Mouse (Mus musculus): ENCODE results near the gene Cenps. TPM values are rescaled to one million over a fixed set of nuclear protein-coding genes. Genes with fewer than 3 reads are reported as not detected.

Gene Cenps
- total and polyA plus RNA-seq, 2 experiments from 2014 or later = 3.7 to 21.2 TPM

GRCm38 (mm10) chr4:149147528-149147927 lies 10.1 kb upstream of the Cenps start:
- H3K4me2 ChIP-seq (ENCODE audit: low read depth, low read length, poor library complexity, severe bottlenecking) = no peak overlapping the region
- no peak overlapping the region for H3K27ac ChIP-seq (ENCODE audit: low read depth, low read length)
- DNase-seq (ENCODE audit: low spot score) (no peak), ATAC-seq (ENCODE audit: low FRiP score) (no peak)
- TF ChIP-seq CTCF (IDR thresholded peaks at IDR 0.05) = no peak
- H3K9me3 ChIP-seq (ENCODE audit: low read length) = no peaks in the 10 kb centered on the region
- peaks cover 31% of the 10 kb centered on the region for H3K36me3 ChIP-seq (ENCODE audit: insufficient read depth, low read length)
- no peaks in the 10 kb centered on the region for H3K27me3 ChIP-seq (ENCODE audit: insufficient read depth, low read length)
- no peaks in the 10 kb centered on the region for H3K4me1 ChIP-seq (ENCODE audit: insufficient read depth, low read length)
- H3K4me3 ChIP-seq (ENCODE audit: low read depth, low read length) = no peak overlapping the region
- 87% methylated on average over 7 of the region's 7 CpGs for WGBS
- H3K9ac ChIP-seq (replicated peaks; ENCODE audit: low read length, poor library complexity, severe bottlenecking) = no peak overlapping the region

- no peak overlapping the region for H3K9ac ChIP-seq (replicated peaks; ENCODE audit: low read length, poor library complexity, severe bottlenecking)
- ATAC-seq (ENCODE audit: low FRiP score) (no peak), DNase-seq (ENCODE audit: low spot score) (no peak)
- peaks cover 12% of the 10 kb centered on the region for H3K36me3 ChIP-seq (ENCODE audit: insufficient read depth, low read length)
- no peaks in the 10 kb centered on the region for H3K9me3 ChIP-seq (ENCODE audit: low read length)
- WGBS = 83% methylated on average over 4 of the region's 4 CpGs
- TF ChIP-seq CTCF (IDR thresholded peaks at IDR 0.05) = no peak
- H3K27ac ChIP-seq (ENCODE audit: low read depth, low read length) = no peak overlapping the region
- H3K4me1 ChIP-seq (ENCODE audit: insufficient read depth, low read length) = no peaks in the 10 kb centered on the region
- no peak overlapping the region for H3K4me2 ChIP-seq (ENCODE audit: low read depth, low read length, poor library complexity, severe bottlenecking)
- no peaks in the 10 kb centered on the region for H3K27me3 ChIP-seq (ENCODE audit: insufficient read depth, low read length)
- no peak overlapping the region for H3K4me3 ChIP-seq (ENCODE audit: low read depth, low read length)
These were observed 7.7 kb upstream of the Cenps start for GRCm38 (mm10) chr4:149145151-149145550.

DNA sequence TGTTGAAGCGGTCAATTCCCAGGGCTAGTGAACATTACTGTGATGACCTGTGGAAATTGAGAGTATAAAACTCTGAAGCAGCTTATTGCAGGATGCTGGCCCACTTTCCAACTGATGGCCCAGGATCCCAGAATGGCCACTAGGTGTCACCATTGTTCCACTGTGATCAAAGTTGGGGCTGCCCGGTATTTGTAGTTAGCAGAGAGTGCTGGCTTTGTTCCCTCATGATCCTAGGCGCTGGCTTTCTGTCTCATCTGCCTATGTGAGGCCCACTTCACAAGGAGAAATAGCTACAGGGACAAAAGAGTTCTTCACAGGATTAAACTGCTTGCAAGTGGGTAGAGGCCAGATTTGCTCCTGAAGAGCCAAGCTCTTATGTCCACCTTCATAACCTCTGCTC lies 7.0 kb upstream of the Cenps start:
- no peak overlapping the region for H3K4me2 ChIP-seq (ENCODE audit: low read depth, low read length, poor library complexity, severe bottlenecking)
- ATAC-seq (ENCODE audit: low FRiP score) (peak; percentile 81), DNase-seq (ENCODE audit: low spot score) (peak; percentile 93)
- no peaks in the 10 kb centered on the region for H3K4me1 ChIP-seq (ENCODE audit: insufficient read depth, low read length)
- H3K9me3 ChIP-seq (ENCODE audit: low read length) = no peaks in the 10 kb centered on the region
- H3K4me3 ChIP-seq (ENCODE audit: low read depth, low read length) = no peak overlapping the region
- no peaks in the 10 kb centered on the region for H3K27me3 ChIP-seq (ENCODE audit: insufficient read depth, low read length)
- 6% methylated on average over 3 of the region's 3 CpGs for WGBS
- peak; percentile 98 for TF ChIP-seq CTCF (IDR thresholded peaks at IDR 0.05)
- no peak overlapping the region for H3K9ac ChIP-seq (replicated peaks; ENCODE audit: low read length, poor library complexity, severe bottlenecking)
- H3K27ac ChIP-seq (ENCODE audit: low read depth, low read length) = 0 out of 2 replicates have a peak overlapping the region, but pooled peaks have one; percentile 39
- peaks cover 6% of the 10 kb centered on the region for H3K36me3 ChIP-seq (ENCODE audit: insufficient read depth, low read length)

GRCm38 (mm10) chr4:149143594-149143993 lies 6.2 kb upstream of the Cenps start:
- no peaks in the 10 kb centered on the region for H3K27me3 ChIP-seq (ENCODE audit: insufficient read depth, low read length)
- no peaks in the 10 kb centered on the region for H3K4me1 ChIP-seq (ENCODE audit: insufficient read depth, low read length)
- no peak overlapping the region for H3K4me3 ChIP-seq (ENCODE audit: low read depth, low read length)
- ATAC-seq (ENCODE audit: low FRiP score) (no peak), DNase-seq (ENCODE audit: low spot score) (no peak)
- H3K9ac ChIP-seq (replicated peaks; ENCODE audit: low read length, poor library complexity, severe bottlenecking) = no peak overlapping the region
- no peaks in the 10 kb centered on the region for H3K9me3 ChIP-seq (ENCODE audit: low read length)
- no peak for TF ChIP-seq CTCF (IDR thresholded peaks at IDR 0.05)
- 41% methylated on average over 4 of the region's 4 CpGs for WGBS
- H3K27ac ChIP-seq (ENCODE audit: low read depth, low read length) = no peak overlapping the region
- no peak overlapping the region for H3K4me2 ChIP-seq (ENCODE audit: low read depth, low read length, poor library complexity, severe bottlenecking)
- no peaks in the 10 kb centered on the region for H3K36me3 ChIP-seq (ENCODE audit: insufficient read depth, low read length)

DNA sequence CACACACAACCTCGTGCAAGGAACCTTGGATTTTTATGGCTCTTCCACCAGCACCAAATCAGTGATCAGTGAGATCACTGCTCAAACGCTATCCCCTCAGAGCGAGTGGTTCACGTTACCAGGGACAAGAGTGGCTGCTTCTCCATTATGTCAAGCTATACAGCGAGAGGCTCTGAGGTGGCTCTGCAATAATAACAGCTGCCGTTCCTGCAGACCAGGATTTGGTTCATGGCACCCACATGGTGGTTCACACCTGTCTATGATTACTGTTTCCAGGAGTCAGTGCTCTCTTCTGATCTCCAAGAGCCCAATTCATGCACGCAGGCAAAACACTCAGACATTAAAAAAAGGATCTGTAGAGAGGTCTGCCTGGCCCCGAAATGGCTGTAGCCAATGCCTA lies 1.1 kb upstream of the Cenps start:
- no peaks in the 10 kb centered on the region for H3K9me3 ChIP-seq (ENCODE audit: low read length)
- ATAC-seq (ENCODE audit: low FRiP score) = no peak

GRCm38 (mm10) chr4:149136116-149136850 lies 1.1 kb downstream of the Cenps start:
- TF ChIP-seq CTCF (IDR thresholded peaks at IDR 0.05) = no peak
- Histone ChIP-seq H3K27me3 (ENCODE audit: insufficient read depth, low read length) (no peaks in the 10 kb centered on the region), H3K9me3 (ENCODE audit: low read length) (no peaks in the 10 kb centered on the region), H3K9ac (replicated peaks; ENCODE audit: low read length, poor library complexity, severe bottlenecking) (peak overlapping the region; percentile 75; the same call in 1 of the 2 replicates), H3K4me3 (ENCODE audit: low read depth, low read length) (peak overlapping the region; percentile 62), H3K4me1 (ENCODE audit: insufficient read depth, low read length) (peaks cover 4% of the 10 kb centered on the region; the same call in 1 of the 2 replicates), H3K36me3 (ENCODE audit: insufficient read depth, low read length) (peaks cover under 1% of the 10 kb centered on the region; the same call in 1 of the 2 replicates), H3K4me2 (ENCODE audit: low read depth, low read length, poor library complexity, severe bottlenecking) (peak overlapping the region; percentile 60; the same call in 1 of the 2 replicates), H3K27ac (ENCODE audit: low read depth, low read length) (no peak overlapping the region)
- no peak for DNase-seq (ENCODE audit: low spot score)
- no peak for ATAC-seq (ENCODE audit: low FRiP score)
- 66% methylated on average over 18 of the region's 18 CpGs for WGBS

More for the DNA sequence above, 1.1 kb upstream of the Cenps start:
- 86% methylated on average over 8 of the region's 8 CpGs for WGBS
- no peak for DNase-seq (ENCODE audit: low spot score)
- H3K36me3 ChIP-seq (ENCODE audit: insufficient read depth, low read length) = no peaks in the 10 kb centered on the region
- peaks cover 4% of the 10 kb centered on the region; the same call in 1 of the 2 replicates for H3K4me1 ChIP-seq (ENCODE audit: insufficient read depth, low read length)
- no peak overlapping the region for H3K9ac ChIP-seq (replicated peaks; ENCODE audit: low read length, poor library complexity, severe bottlenecking)
- no peak overlapping the region for H3K4me3 ChIP-seq (ENCODE audit: low read depth, low read length)
- H3K27me3 ChIP-seq (ENCODE audit: insufficient read depth, low read length) = no peaks in the 10 kb centered on the region
- no peak overlapping the region for H3K27ac ChIP-seq (ENCODE audit: low read depth, low read length)
- no peak overlapping the region for H3K4me2 ChIP-seq (ENCODE audit: low read depth, low read length, poor library complexity, severe bottlenecking)
- no peak for TF ChIP-seq CTCF (IDR thresholded peaks at IDR 0.05)
